14 mouse cellular contexts compared by ENCODE assay signal in genomic region chr1:138596127-138596706, GRCm38 (mm10). TPM values are rescaled to one million over a fixed set of nuclear protein-coding genes. Genes with fewer than 3 reads are reported as not detected.
DNase-seq lines count a peak whose midpoint lies in the region; ATAC-seq lines count a peak whose summit lies in the region.
"Had no signal": no experiment of that assay in that cellular context is flagged by ENCODE, and none has a peak within 500 bp of the region (broad histone marks: within the 10 kb centered on the region; RNA-seq: fewer than 3 reads in every experiment).

No protein-coding gene starts in this region.

- H3K27ac ChIP-seq in heart, embryonic 11.5 days (ENCODE audit: low read depth, low read length) = 0 out of 2 replicates have a peak overlapping the region, but pooled peaks have one; percentile 29
- H3K27ac ChIP-seq in heart, embryonic 10.5 days = no peak overlapping the region
- H3K27ac ChIP-seq in heart, embryonic 16.5 days (ENCODE audit: low read length) = peak overlapping the region; percentile 2; the same call in 1 of the 2 replicates
- H3K27ac ChIP-seq: embryonic facial prominence, embryonic 10.5 days; kidney, embryonic 15.5 days; liver, embryonic 13.5 days; macrophage had no signal

- no peak for DNase-seq in heart, embryonic 10.5 days (ENCODE audit: low spot score)
- peak; percentile 26 for DNase-seq in 416B (ENCODE audit: low read depth)
- DNase-seq in left cerebral cortex, adult 18-20 months (ENCODE audit: low spot score in 2 of 2) = no peak
- DNase-seq in urinary bladder, postnatal 4 days (ENCODE audit: low spot score in 2 of 2) = no peak
- DNase-seq: adrenal gland, postnatal 36 days; cerebellum, adult 8-10 months; liver, embryonic 13.5 days; thymus, postnatal 36 days had no signal

- H3K9me3 ChIP-seq in heart, embryonic 11.5 days (replicated peaks; ENCODE audit: control insufficient read depth, low read length) = no peaks in the 10 kb centered on the region
- H3K9me3 ChIP-seq in heart, embryonic 10.5 days = no peaks in the 10 kb centered on the region
- no peaks in the 10 kb centered on the region for H3K9me3 ChIP-seq in heart, embryonic 16.5 days (replicated peaks; ENCODE audit: control insufficient read depth, low read length)
- H3K9me3 ChIP-seq: embryonic facial prominence, embryonic 10.5 days; kidney, embryonic 15.5 days; liver, embryonic 13.5 days had no signal

- H3K9ac ChIP-seq in heart, embryonic 11.5 days (ENCODE audit: low read depth, low read length) = no peak overlapping the region
- H3K9ac ChIP-seq in heart, embryonic 16.5 days (ENCODE audit: low read length) = no peak overlapping the region
- H3K9ac ChIP-seq: kidney, embryonic 15.5 days; liver, embryonic 13.5 days had no signal

- H3K4me2 ChIP-seq in heart, embryonic 11.5 days = no peak overlapping the region
- no peak overlapping the region for H3K4me2 ChIP-seq in heart, embryonic 16.5 days (ENCODE audit: low read depth, low read length)
- H3K4me2 ChIP-seq: kidney, embryonic 15.5 days; liver, embryonic 13.5 days had no signal

- no peaks in the 10 kb centered on the region for H3K36me3 ChIP-seq in heart, embryonic 11.5 days (ENCODE audit: control insufficient read depth, insufficient read depth, low read length)
- H3K36me3 ChIP-seq in heart, embryonic 10.5 days = 0 out of 2 replicates have a peak, but pooled peaks cover 8% of the 10 kb centered on the region
- H3K36me3 ChIP-seq in heart, embryonic 16.5 days (ENCODE audit: control insufficient read depth, insufficient read depth) = 0 out of 2 replicates have a peak, but pooled peaks cover 3% of the 10 kb centered on the region
- H3K36me3 ChIP-seq: liver, embryonic 13.5 days had no signal

- no peak overlapping the region for H3K4me3 ChIP-seq in heart, embryonic 11.5 days (ENCODE audit: low read depth, low read length)
- H3K4me3 ChIP-seq in heart, embryonic 10.5 days = no peak overlapping the region
- H3K4me3 ChIP-seq in heart, embryonic 16.5 days (ENCODE audit: low read length) = no peak overlapping the region
- H3K4me3 ChIP-seq: embryonic facial prominence, embryonic 10.5 days; kidney, embryonic 15.5 days; liver, embryonic 13.5 days had no signal

- ATAC-seq in heart, embryonic 11.5 days (replicated peaks; ENCODE audit: insufficient number of reproducible peaks, low FRiP score, low TSS enrichment) = no peak
- ATAC-seq in CD4-positive, CD25-positive, alpha-beta regulatory T cell, adult 4 months = peak; percentile 64
- ATAC-seq in heart, embryonic 16.5 days (replicated peaks; ENCODE audit: extremely low read depth, insufficient read depth, low FRiP score) = 0 out of 2 replicates have a peak, but pooled peaks have one; percentile 37

- H3K27me3 ChIP-seq in heart, embryonic 11.5 days (ENCODE audit: control insufficient read depth, insufficient read depth, low read length) = no peaks in the 10 kb centered on the region
- H3K27me3 ChIP-seq in heart, embryonic 10.5 days (ENCODE audit: insufficient read depth, poor library complexity, severe bottlenecking) = no peaks in the 10 kb centered on the region
- no peaks in the 10 kb centered on the region for H3K27me3 ChIP-seq in heart, embryonic 16.5 days (ENCODE audit: control insufficient read depth, insufficient read depth, low read length)
- H3K27me3 ChIP-seq: kidney, embryonic 15.5 days; liver, embryonic 13.5 days had no signal

- H3K4me1 ChIP-seq in heart, embryonic 11.5 days (ENCODE audit: control insufficient read depth, insufficient read depth, low read length) = peaks cover 7% of the 10 kb centered on the region; the same call in 1 of the 2 replicates
- H3K4me1 ChIP-seq in heart, embryonic 10.5 days = peaks cover 4% of the 10 kb centered on the region; the same call in 1 of the 2 replicates
- peaks cover 13% of the 10 kb centered on the region for H3K4me1 ChIP-seq in heart, embryonic 16.5 days (ENCODE audit: control insufficient read depth, insufficient read depth, low read length)
- H3K4me1 ChIP-seq: embryonic facial prominence, embryonic 10.5 days had no signal

- 64% methylated on average over 4 of the region's 4 CpGs for WGBS in heart, embryonic 11.5 days (ENCODE audit: insufficient replicate concordance)
- WGBS in heart, embryonic 10.5 days = 65% methylated on average over 4 of the region's 4 CpGs
- WGBS in heart, embryonic 16.5 days = 50% methylated on average over 4 of the region's 4 CpGs

RNA-seq across cellular contexts. Expression of gene Nek7, which starts 23.7 kb away (rescaled TPM):
- 47.1 TPM in 2 replicates for polyA plus RNA-seq in heart, embryonic 11.5 days (2014; fragmentation: Nextera tagmentation; extraction: Ambion mirVana)
- polyA plus RNA-seq in heart, embryonic 10.5 days (2016; fragmentation: Nextera tagmentation; extraction: Ambion mirVana) = 35.5 and 40.6 TPM in 2 replicates
- 10 to 100 TPM; 58.1 to 74.3 TPM for polyA plus RNA-seq in CD4-positive, CD25-positive, alpha-beta regulatory T cell, adult 4 months (2017; shearing (Covaris generic))
- 43.7 and 47.8 TPM in 2 replicates for polyA plus RNA-seq in heart, embryonic 16.5 days (2015; fragmentation: Nextera tagmentation; extraction: Ambion mirVana)
- total RNA-seq in left cerebral cortex, adult 18-20 months (2021) = 10 to 100 TPM; 35.6 to 37.0 TPM
